Mouse (Mus musculus): ENCODE results near the gene Bckdk. TPM values are rescaled to one million over a fixed set of nuclear protein-coding genes. Genes with fewer than 3 reads are reported as not detected.
A peak's percentile ranks its signal among the peaks of the same experiment; 100 is the strongest.
"Not testable (repeated sequence)": the region's sequence is repeated elsewhere in the genome, so short reads cannot be mapped to it uniquely, and the experiment has no call there.

The Bckdk gene
- polyA plus RNA-seq, 1 experiment: 55.7 TPM

DNA sequence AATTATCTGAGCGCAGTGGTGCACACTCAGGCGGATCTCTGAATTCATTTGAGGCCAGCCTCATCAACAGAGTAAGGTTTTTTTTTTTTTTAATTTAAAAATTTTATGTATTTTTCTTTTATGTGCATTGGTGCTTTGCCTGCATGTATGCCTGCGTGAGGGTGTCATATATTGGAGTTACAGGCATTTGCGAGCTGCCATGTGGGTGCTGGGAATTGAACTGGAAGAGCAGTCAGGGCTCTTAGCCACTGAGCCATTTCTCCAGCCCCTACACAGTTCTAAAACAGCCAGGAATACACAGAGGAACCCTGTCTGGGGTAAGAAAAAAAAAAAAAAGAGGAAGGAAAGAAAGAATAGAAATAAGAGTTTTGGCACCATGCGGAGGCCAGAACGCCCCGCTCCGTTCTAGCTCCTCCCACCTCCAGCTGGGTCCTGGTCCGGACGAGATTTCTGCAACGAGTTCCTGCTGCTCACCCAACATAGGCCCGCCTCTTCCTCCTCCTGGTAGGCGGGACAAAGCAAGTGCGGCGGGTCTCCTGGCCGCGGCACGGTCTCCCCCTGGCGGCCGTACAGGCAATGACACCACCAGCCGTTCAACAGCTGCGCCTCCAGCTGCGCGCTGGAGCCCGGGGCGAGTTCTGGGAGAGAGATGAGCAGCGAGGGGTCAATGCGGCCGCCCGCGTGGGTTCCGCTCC lies 31.3 kb downstream of the Bckdk start:
- TF ChIP-seq POLR2A (IDR thresholded peaks at IDR 0.05; ENCODE audit: extremely low read depth, insufficient read depth, low read length): peak; percentile 79; the same call in 1 of the 2 replicates
- peak; percentile 67 for TF ChIP-seq CTCF (IDR thresholded peaks at IDR 0.05; ENCODE audit: extremely low read depth, insufficient read depth, low read length)
- peak overlapping the region; percentile 72 for H3K4me3 ChIP-seq (ENCODE audit: insufficient read depth, low read length)
- peak overlapping the region; percentile 60 for H3K27ac ChIP-seq (ENCODE audit: insufficient read depth, low read length)
- no peaks in the 10 kb centered on the region for H3K4me1 ChIP-seq (ENCODE audit: control insufficient read depth, insufficient read depth, low read length)

DNA sequence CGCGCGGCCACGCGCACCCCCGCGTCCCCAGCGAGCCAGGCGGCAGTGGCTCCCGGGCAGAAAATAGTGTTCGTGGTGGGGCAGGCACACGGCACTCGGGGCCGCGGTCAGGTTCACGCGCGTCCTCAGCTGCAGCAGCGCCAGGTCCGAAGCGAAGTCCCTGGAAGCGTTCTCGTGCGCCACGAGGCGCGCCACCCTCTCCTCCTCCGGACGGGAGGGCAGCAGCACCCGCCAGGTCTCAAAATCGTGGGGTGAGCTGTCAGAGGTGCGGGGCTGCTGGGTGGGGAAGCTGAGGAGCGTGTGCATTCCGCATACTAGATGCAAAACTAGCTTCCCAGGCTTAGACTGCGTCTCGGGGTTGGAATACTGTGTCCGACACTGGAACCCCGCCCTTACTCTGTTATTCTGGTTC lies 31.9 kb downstream of the Bckdk start:
- TF ChIP-seq POLR2A (IDR thresholded peaks at IDR 0.05; ENCODE audit: extremely low read depth, insufficient read depth, low read length) (no peak), CTCF (IDR thresholded peaks at IDR 0.05; ENCODE audit: extremely low read depth, insufficient read depth, low read length) (no peak)
- Histone ChIP-seq H3K27ac (ENCODE audit: insufficient read depth, low read length) (peak overlapping the region; percentile 60), H3K4me3 (ENCODE audit: insufficient read depth, low read length) (peak overlapping the region; percentile 72), H3K4me1 (ENCODE audit: control insufficient read depth, insufficient read depth, low read length) (no peaks in the 10 kb centered on the region)

GRCm38 (mm10) chr7:127936216-127936884 lies 32.5 kb downstream of the Bckdk start:
- no peak for TF ChIP-seq POLR2A (IDR thresholded peaks at IDR 0.05; ENCODE audit: extremely low read depth, insufficient read depth, low read length)
- TF ChIP-seq CTCF (IDR thresholded peaks at IDR 0.05; ENCODE audit: extremely low read depth, insufficient read depth, low read length): no peak
- Histone ChIP-seq H3K27ac (ENCODE audit: insufficient read depth, low read length) (no peak overlapping the region), H3K4me1 (ENCODE audit: control insufficient read depth, insufficient read depth, low read length) (no peaks in the 10 kb centered on the region), H3K4me3 (ENCODE audit: insufficient read depth, low read length) (peak overlapping the region; percentile 72)

GRCm38 (mm10) chr7:127942097-127942496 lies 38.2 kb downstream of the Bckdk start:
- not testable (repeated sequence) for H3K4me3 ChIP-seq (ENCODE audit: insufficient read depth, low read length); H3K4me1 ChIP-seq (ENCODE audit: control insufficient read depth, insufficient read depth, low read length); H3K27ac ChIP-seq (ENCODE audit: insufficient read depth, low read length)

DNA sequence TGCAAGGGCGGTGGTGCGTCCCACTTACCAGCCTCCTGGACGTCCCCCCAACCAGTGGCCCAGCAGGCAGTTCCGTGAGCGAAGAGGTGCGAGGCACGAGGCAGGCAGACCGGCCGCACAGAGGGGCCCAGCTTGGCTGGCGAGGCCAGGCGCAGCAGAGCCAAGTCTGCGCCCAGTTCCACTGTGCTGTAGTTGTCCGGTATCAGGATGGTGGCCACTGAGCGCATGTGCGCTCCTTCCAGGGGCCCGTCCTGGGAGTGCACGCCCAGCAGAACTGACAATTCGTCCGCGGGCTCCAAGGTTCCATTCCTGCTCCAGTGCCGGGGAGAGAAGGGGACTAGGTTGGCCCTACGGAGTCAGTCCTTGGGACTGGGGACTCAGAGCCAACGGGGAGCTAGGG lies 40.7 kb downstream of the Bckdk start:
- TF ChIP-seq CTCF (IDR thresholded peaks at IDR 0.05; ENCODE audit: extremely low read depth, insufficient read depth, low read length): no peak
- no peak for TF ChIP-seq POLR2A (IDR thresholded peaks at IDR 0.05; ENCODE audit: extremely low read depth, insufficient read depth, low read length)
- no peaks in the 10 kb centered on the region for H3K4me1 ChIP-seq (ENCODE audit: control insufficient read depth, insufficient read depth, low read length)
- no peak overlapping the region for H3K27ac ChIP-seq (ENCODE audit: insufficient read depth, low read length)
- H3K4me3 ChIP-seq (ENCODE audit: insufficient read depth, low read length): no peak overlapping the region

DNA sequence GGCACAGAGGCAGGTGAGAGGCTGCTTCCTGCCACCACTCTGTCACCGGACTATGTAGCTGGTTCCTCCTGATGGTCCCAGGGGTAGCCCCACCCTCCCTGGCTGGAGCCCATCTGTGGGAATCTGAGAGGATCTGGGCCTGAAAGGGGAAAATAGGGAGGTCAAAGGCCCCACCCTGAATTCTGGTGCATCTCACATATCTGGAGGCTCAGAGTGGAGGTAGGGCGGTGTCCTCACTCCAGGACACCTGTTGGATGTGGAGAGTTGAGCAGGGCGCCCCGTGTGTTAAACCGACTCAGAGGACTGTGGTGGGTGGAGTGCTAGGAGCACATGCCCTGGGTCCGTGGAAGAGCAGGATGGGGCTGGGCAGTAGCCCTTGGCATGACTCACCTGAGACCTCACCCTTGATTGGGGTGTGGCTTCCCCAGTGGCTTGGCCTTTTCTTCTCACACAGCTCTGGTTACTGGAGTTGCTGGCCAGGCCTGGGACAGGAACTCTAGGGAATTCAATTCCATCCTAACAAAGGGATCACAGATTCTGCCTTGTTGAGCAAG lies 42.7 kb downstream of the Bckdk start, which contains the start of gene Prss36:
Gene Prss36, minus strand, starts transcription at position 256 of the 554 bp plus-strand sequence.
- Histone ChIP-seq H3K27ac (ENCODE audit: insufficient read depth, low read length) (no peak within 1 kb of the TSS), H3K4me3 (ENCODE audit: insufficient read depth, low read length) (no peak within 1 kb of the TSS), H3K4me1 (ENCODE audit: control insufficient read depth, insufficient read depth, low read length) (no peaks in the 10 kb centered on the region)
- TF ChIP-seq CTCF (IDR thresholded peaks at IDR 0.05; ENCODE audit: extremely low read depth, insufficient read depth, low read length) (no peak), POLR2A (IDR thresholded peaks at IDR 0.05; ENCODE audit: extremely low read depth, insufficient read depth, low read length) (no peak)

- Histone ChIP-seq H3K4me3 (ENCODE audit: insufficient read depth, low read length) (no peak overlapping the region), H3K27ac (ENCODE audit: insufficient read depth, low read length) (no peak overlapping the region), H3K4me1 (ENCODE audit: control insufficient read depth, insufficient read depth, low read length) (no peaks in the 10 kb centered on the region)
- TF ChIP-seq POLR2A (IDR thresholded peaks at IDR 0.05; ENCODE audit: extremely low read depth, insufficient read depth, low read length) (no peak), CTCF (IDR thresholded peaks at IDR 0.05; ENCODE audit: extremely low read depth, insufficient read depth, low read length) (no peak)
Measured at GRCm38 (mm10) chr7:127952864-127953581, 49.1 kb downstream of the Bckdk start.

- Histone ChIP-seq H3K27ac (ENCODE audit: insufficient read depth, low read length) (no peak overlapping the region), H3K4me3 (ENCODE audit: insufficient read depth, low read length) (no peak overlapping the region), H3K4me1 (ENCODE audit: control insufficient read depth, insufficient read depth, low read length) (no peaks in the 10 kb centered on the region)
- no peak for TF ChIP-seq CTCF (IDR thresholded peaks at IDR 0.05; ENCODE audit: extremely low read depth, insufficient read depth, low read length)
- TF ChIP-seq POLR2A (IDR thresholded peaks at IDR 0.05; ENCODE audit: extremely low read depth, insufficient read depth, low read length): no peak
Measured at GRCm38 (mm10) chr7:127959364-127959763, 55.5 kb downstream of the Bckdk start.

Other genes with a start within 250 kb of the Bckdk start
- 25.5 and 27.0 TPM in 2 replicates for gene Bcl7c, start 195.1 kb upstream of the Bckdk start, polyA plus RNA-seq (2012; rRNA removed)
- gene Ctf1, start 191.3 kb upstream of the Bckdk start, polyA plus RNA-seq (2012; rRNA removed): 7.1 and 7.5 TPM in 2 replicates
- gene Ctf2, start 171.9 kb upstream of the Bckdk start, polyA plus RNA-seq (2012; rRNA removed): not detected in 2 replicates
- gene Fbxl19, start 159.5 kb upstream of the Bckdk start, polyA plus RNA-seq (2012; rRNA removed): 59.2 and 60.7 TPM in 2 replicates
- 24.6 and 25.0 TPM in 2 replicates for gene Orai3, start 134.3 kb upstream of the Bckdk start, polyA plus RNA-seq (2012; rRNA removed)
- 15.7 and 16.4 TPM in 2 replicates for gene Setd1a, start 127.4 kb upstream of the Bckdk start, polyA plus RNA-seq (2012; rRNA removed)
- not detected in 2 replicates for gene Gm49388, start 118.5 kb upstream of the Bckdk start, polyA plus RNA-seq (2012; rRNA removed)
- gene Hsd3b7, start 103.5 kb upstream of the Bckdk start, polyA plus RNA-seq (2012; rRNA removed): 14.2 and 14.5 TPM in 2 replicates
- 118 and 122 TPM in 2 replicates for gene Stx4a, start 79.8 kb upstream of the Bckdk start, polyA plus RNA-seq (2012; rRNA removed)
- 381 and 383 TPM in 2 replicates for gene Stx1b, start 79.5 kb upstream of the Bckdk start, polyA plus RNA-seq (2012; rRNA removed)
- 14.9 and 15.1 TPM in 2 replicates for gene Zfp646, start 27.9 kb upstream of the Bckdk start, polyA plus RNA-seq (2012; rRNA removed)
- gene Zfp668, start 27.3 kb upstream of the Bckdk start, polyA plus RNA-seq (2012; rRNA removed): 12.9 and 13.5 TPM in 2 replicates
- 4.1 and 4.6 TPM in 2 replicates for gene Prss53, start 13.1 kb upstream of the Bckdk start, polyA plus RNA-seq (2012; rRNA removed)
- gene Gm21974, start 8.6 kb upstream of the Bckdk start, polyA plus RNA-seq (2012; rRNA removed): not detected in 2 replicates
- 56.8 and 67.0 TPM in 2 replicates for gene Vkorc1, start 8.5 kb upstream of the Bckdk start, polyA plus RNA-seq (2012; rRNA removed)
- gene Kat8, start 8.4 kb downstream of the Bckdk start, polyA plus RNA-seq (2012; rRNA removed): 39.1 and 44.1 TPM in 2 replicates
- gene Prss8, start 26.0 kb downstream of the Bckdk start, polyA plus RNA-seq (2012; rRNA removed): 0.08 and 0.15 TPM in 2 replicates
- gene Prss36, start 42.6 kb downstream of the Bckdk start, polyA plus RNA-seq (2012; rRNA removed): 17.0 and 17.9 TPM in 2 replicates
- gene Fus, start 63.4 kb downstream of the Bckdk start, polyA plus RNA-seq (2012; rRNA removed): 380 and 408 TPM in 2 replicates
- 8.9 and 10.6 TPM in 2 replicates for gene Pycard, start 89.8 kb downstream of the Bckdk start, polyA plus RNA-seq (2012; rRNA removed)
- 1.6 and 1.7 TPM in 2 replicates for gene Trim72, start 99.9 kb downstream of the Bckdk start, polyA plus RNA-seq (2012; rRNA removed)
- gene Itgam, start 158.6 kb downstream of the Bckdk start, polyA plus RNA-seq (2012; rRNA removed): 15.2 and 15.4 TPM in 2 replicates
- gene Gm49368, start 158.6 kb downstream of the Bckdk start, polyA plus RNA-seq (2012; rRNA removed): 0.02 and 0.10 TPM in 2 replicates
- gene Itgax, start 225.5 kb downstream of the Bckdk start, polyA plus RNA-seq (2012; rRNA removed): 0.21 and 0.23 TPM in 2 replicates